Mouse (Mus musculus) frontal cortex, adult 2 months (tissue): Measurements from ENCODE around the gene Alpk1. TPM values are rescaled to one million over a fixed set of nuclear protein-coding genes. Genes with fewer than 3 reads are reported as not detected.
A peak's percentile ranks its signal among the peaks of the same experiment; 100 is the strongest.
"Not testable (repeated sequence)": the region's sequence is repeated elsewhere in the genome, so short reads cannot be mapped to it uniquely, and the experiment has no call there.

Source experiments
- DNase-seq, 2 experiments: peaks; one replicate each; pipeline ENCODE4 v3.0.0; 2022; ENCODE audit warnings: low spot score in 1 of 2; ENCODE audit errors: extremely low spot score in 1 of 2
- polyA plus RNA-seq: library from polyadenylated mRNA; depleted of rRNA; stranded (reverse); fragments of >200 nt; gene quantifications from 2 replicates; pipeline ENCODE4 v1.2.3, GENCODE M21; 2012

Alpk1 gene
- polyA plus RNA-seq, 1 experiment: 4.2 TPM

GRCm38 (mm10) chr3:127791056-127791483 lies 10.7 kb upstream of the Alpk1 start:
- DNase-seq: no peak

GRCm38 (mm10) chr3:127790234-127791055 lies 10.1 kb upstream of the Alpk1 start:
- peak in 1 of 2 experiments; percentile 30 for DNase-seq

- peak in 1 of 2 experiments; percentile 25 for DNase-seq
These were observed 9.3 kb upstream of the Alpk1 start, which contains the start of gene Tifa for GRCm38 (mm10) chr3:127789500-127790191. Gene Tifa (plus strand): TSS chr3:127789805.

GRCm38 (mm10) chr3:127788919-127789318 lies 8.6 kb upstream of the Alpk1 start:
- no peak for DNase-seq

- no peak for DNase-seq
These were observed 7.7 kb upstream of the Alpk1 start for GRCm38 (mm10) chr3:127788038-127788437.

- no peak for DNase-seq
These were observed 6.7 kb upstream of the Alpk1 start for GRCm38 (mm10) chr3:127787032-127787431.

GRCm38 (mm10) chr3:127783680-127784079 lies 3.4 kb upstream of the Alpk1 start:
- DNase-seq: not testable (repeated sequence)

GRCm38 (mm10) chr3:127782921-127783320 lies 2.6 kb upstream of the Alpk1 start:
- no peak for DNase-seq

- no peak for DNase-seq
These were observed 594 bp upstream of the Alpk1 start for GRCm38 (mm10) chr3:127780921-127781320.

- DNase-seq: no peak
These were observed 11.2 kb downstream of the Alpk1 start for GRCm38 (mm10) chr3:127769146-127769545.

GRCm38 (mm10) chr3:127765971-127766370 lies 14.4 kb downstream of the Alpk1 start:
- no peak for DNase-seq

GRCm38 (mm10) chr3:127764541-127764940 lies 15.8 kb downstream of the Alpk1 start:
- DNase-seq: no peak

GRCm38 (mm10) chr3:127763076-127763612 lies 17.2 kb downstream of the Alpk1 start:
- peak; percentile 40 to 80 for DNase-seq

- DNase-seq: no peak
These were observed 17.9 kb downstream of the Alpk1 start for GRCm38 (mm10) chr3:127762403-127762802.

- DNase-seq: peak in 1 of 2 experiments; percentile 79
These were observed 21.1 kb downstream of the Alpk1 start for GRCm38 (mm10) chr3:127759212-127759611.

GRCm38 (mm10) chr3:127758806-127759205 lies 21.5 kb downstream of the Alpk1 start:
- no peak for DNase-seq

GRCm38 (mm10) chr3:127757886-127758301 lies 22.4 kb downstream of the Alpk1 start:
- no peak for DNase-seq

- DNase-seq: no peak
These were observed 23.9 kb downstream of the Alpk1 start for GRCm38 (mm10) chr3:127756458-127756857.

GRCm38 (mm10) chr3:127749981-127750562 lies 30.3 kb downstream of the Alpk1 start:
- DNase-seq: no peak

- DNase-seq: no peak
These were observed 31.1 kb downstream of the Alpk1 start for GRCm38 (mm10) chr3:127749266-127749665.

GRCm38 (mm10) chr3:127748644-127749043 lies 31.7 kb downstream of the Alpk1 start:
- DNase-seq: no peak
